Mouse (Mus musculus): ENCODE data around the gene Mex3b. TPM values are rescaled to one million over a fixed set of nuclear protein-coding genes. Genes with fewer than 3 reads are reported as not detected.

Mex3b gene
- polyA plus RNA-seq, 1 experiment, result 2.5 TPM

DNA sequence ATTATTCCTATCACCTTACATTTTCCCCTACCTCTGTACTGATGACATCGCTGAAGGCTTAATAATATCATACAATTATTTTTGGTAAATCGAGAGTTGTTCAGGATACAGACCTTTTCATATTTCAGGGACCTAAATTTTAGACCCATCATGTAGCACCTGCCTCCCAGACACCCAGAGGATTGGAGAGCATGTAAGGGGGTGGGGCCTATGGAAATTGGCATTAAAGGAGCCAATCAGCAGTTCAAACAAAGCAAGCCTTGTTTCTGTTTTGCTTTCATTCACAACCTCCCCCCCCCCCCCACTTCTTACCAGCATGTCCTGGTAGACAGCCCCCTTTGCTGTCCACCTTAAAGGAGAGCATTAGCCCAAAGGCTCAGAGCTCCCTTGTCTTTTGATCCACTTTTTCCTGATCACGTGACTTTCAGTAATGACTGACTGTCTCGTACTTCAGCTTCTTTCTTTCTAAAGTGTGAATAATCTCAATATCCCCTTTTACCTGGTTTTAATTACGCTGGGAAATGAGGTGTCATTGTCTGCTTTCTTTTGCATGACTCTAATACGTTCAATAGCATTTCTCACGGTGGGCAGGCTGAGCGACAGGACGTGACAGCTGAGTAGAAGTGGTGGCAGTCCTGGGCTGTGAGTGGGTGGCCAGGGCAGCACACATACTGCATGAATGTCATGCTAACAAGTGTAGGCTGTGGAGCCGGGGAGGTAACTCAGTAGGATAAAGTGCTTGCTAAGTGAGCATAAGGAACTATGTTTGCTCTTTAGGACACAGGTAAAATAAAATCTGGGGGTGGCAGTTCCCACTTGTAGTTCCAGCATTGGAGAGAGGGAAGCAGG lies 43.6 kb downstream of the Mex3b start:
- no peak for DNase-seq (ENCODE audit: low read depth, low spot score)
- 61% methylated on average over 10 of the region's 10 CpGs for WGBS

DNA sequence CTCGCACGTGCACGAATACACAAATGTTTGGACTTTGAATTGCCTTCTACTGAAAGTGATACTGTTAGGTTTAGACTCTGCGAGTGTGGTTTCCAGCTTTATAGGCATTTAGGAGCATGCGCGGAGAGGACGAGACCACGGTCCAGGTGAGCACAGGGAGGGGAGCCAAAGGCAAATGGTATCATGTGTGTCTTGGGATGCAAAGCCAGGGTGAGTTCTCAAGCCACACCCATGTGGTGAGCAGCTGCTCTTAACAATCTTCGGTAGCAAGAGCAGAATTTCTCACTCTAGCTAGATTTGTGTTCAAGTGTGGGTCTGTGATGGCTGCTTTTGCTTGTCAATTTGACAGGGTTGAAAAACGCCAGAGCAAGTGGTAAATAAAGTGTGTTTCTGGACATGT lies 44.4 kb downstream of the Mex3b start:
- no peak for DNase-seq (ENCODE audit: low read depth, low spot score)
- WGBS, result 70% methylated on average over 10 of the region's 10 CpGs

DNA sequence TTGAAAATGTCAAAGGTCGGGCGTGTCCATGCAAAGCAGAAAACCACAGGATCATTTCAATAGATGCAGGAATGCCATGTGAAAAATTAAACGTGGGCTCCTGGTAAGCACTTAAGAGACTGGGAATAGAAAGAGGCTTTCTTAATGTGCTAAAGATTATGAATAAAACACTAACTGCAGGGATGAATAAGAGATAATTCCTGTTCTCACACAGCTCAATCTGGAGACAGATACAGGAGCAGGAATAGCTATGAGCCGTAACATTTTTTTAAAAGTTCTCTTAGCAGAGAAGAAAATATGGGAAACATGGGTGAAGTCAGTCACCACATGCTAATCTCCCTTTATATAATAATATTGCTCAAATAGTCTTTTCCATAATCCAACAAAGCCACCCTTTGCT lies 47.2 kb downstream of the Mex3b start:
- WGBS, result 75% methylated on average over 4 of the region's 4 CpGs
- no peak for DNase-seq (ENCODE audit: low read depth, low spot score)

Other genes with a start within 250 kb of the Mex3b start
- 0.25 and 0.51 TPM in 2 replicates for gene Saxo2, start 218.8 kb upstream of the Mex3b start, polyA plus RNA-seq (2012; rRNA removed)
- 4.3 and 7.2 TPM in 2 replicates for gene Efl1, start 218.7 kb upstream of the Mex3b start, polyA plus RNA-seq (2012; rRNA removed)